ENCODE assay signal across 8 mouse cellular contexts in the genomic region with DNA sequence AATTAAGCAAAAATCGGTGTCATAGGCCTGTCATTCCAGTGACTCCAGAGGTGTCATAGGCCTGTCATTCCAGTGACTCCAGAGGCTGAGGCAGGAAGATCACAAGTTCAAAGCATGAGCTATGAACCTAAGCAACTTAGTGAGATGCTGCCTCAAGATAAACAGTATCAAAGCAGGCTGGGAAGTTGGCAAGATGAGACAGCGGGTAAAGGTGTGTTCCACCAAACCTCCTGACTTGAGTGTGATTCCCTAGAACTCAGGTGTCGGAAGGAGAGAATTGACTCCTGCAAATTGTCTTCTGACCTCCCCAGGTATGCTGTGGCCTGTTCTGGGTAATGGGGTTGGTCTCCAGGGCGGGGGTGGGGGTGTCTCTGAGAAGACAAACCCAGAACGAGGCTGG. TPM values are rescaled to one million over a fixed set of nuclear protein-coding genes. Genes with fewer than 3 reads are reported as not detected.
DNase-seq lines count a peak whose midpoint lies in the region; ATAC-seq and TF ChIP-seq lines count a peak whose summit lies in the region.

TSS of gene Psmd9 (plus strand) at position 130 of the 400 bp plus-strand sequence.

- H3K79me2 ChIP-seq in macrophage (ENCODE audit: inconsistent target) = no peaks in the 10 kb centered on the region

- no peak for ATAC-seq in hindbrain, postnatal 0 days

- no peak within 1 kb of the TSS for H3K27ac ChIP-seq in gastrocnemius, adult 2 months
- H3K27ac ChIP-seq in hindbrain, postnatal 0 days = no peak within 1 kb of the TSS
- no peak within 1 kb of the TSS for H3K27ac ChIP-seq in macrophage

- TF ChIP-seq CTCF in gastrocnemius, adult 2 months (IDR thresholded peaks at IDR 0.05) = no peak
- no peak for TF ChIP-seq CTCF in hindbrain, postnatal 0 days (IDR thresholded peaks at IDR 0.05; ENCODE audit: low read depth)

- no peaks in the 10 kb centered on the region for H3K4me1 ChIP-seq in hindbrain, postnatal 0 days (ENCODE audit: insufficient read depth, low read length)

- WGBS in hindbrain, postnatal 0 days = 78% methylated on average over 5 of the region's 5 CpGs
- 91% methylated on average over 5 of the region's 5 CpGs for WGBS in macrophage (ENCODE audit: missing documents)

- no peak for DNase-seq in heart, adult 18-20 months
- no peak for DNase-seq in heart, adult 9 months (ENCODE audit: low spot score in 2 of 2)
- no peak for DNase-seq in adrenal gland, adult 18-20 months (ENCODE audit: low spot score in 2 of 2)
- no peak for DNase-seq in gastrocnemius, adult 2 months
- DNase-seq in hindbrain, postnatal 0 days (ENCODE audit: low spot score) = no peak
- no peak for DNase-seq in cerebellum, adult 11-12 months
- no peak for DNase-seq in cerebellum, postnatal 4 days (ENCODE audit: low spot score in 2 of 2)

- H3K9ac ChIP-seq in hindbrain, postnatal 0 days (replicated peaks; ENCODE audit: low read length) = no peak within 1 kb of the TSS

- no peak within 1 kb of the TSS for H3K4me3 ChIP-seq in gastrocnemius, adult 2 months
- H3K4me3 ChIP-seq in hindbrain, postnatal 0 days (ENCODE audit: low read length) = no peak within 1 kb of the TSS
- no peak within 1 kb of the TSS for H3K4me3 ChIP-seq in macrophage (ENCODE audit: inconsistent target)

- peaks cover 18% of the 10 kb centered on the region for H3K36me3 ChIP-seq in hindbrain, postnatal 0 days (ENCODE audit: insufficient read depth, low read length)
- H3K36me3 ChIP-seq in macrophage (ENCODE audit: inconsistent target) = peaks cover 17% of the 10 kb centered on the region

- no peak within 1 kb of the TSS for H3K4me2 ChIP-seq in hindbrain, postnatal 0 days (ENCODE audit: low read depth, low read length)

- H3K9me3 ChIP-seq in hindbrain, postnatal 0 days (ENCODE audit: low read length) = no peaks in the 10 kb centered on the region

- intact Hi-C loops in gastrocnemius, adult 2 months (cut with DNase I) = no loop called here

- H3K27me3 ChIP-seq in hindbrain, postnatal 0 days (ENCODE audit: insufficient read depth, low read length) = no peaks in the 10 kb centered on the region

RNA-seq across cellular contexts. Expression of gene Psmd9, which starts in this region (rescaled TPM):
- total RNA-seq in heart, adult 18-20 months (2021) = 10 to 100 TPM; 12.9 to 17.0 TPM
- total RNA-seq in adrenal gland, adult 18-20 months (2021) = 10 to 100 TPM; 20.7 to 21.1 TPM
- 10 to 100 TPM; 13.3 to 16.9 TPM for total RNA-seq in gastrocnemius, adult 2 months (2021)
- 28.5 and 30.8 TPM in 2 replicates for total RNA-seq in hindbrain, postnatal 0 days (2014; rRNA removed)
- polyA plus RNA-seq in hindbrain, postnatal 0 days (2015; fragmentation: Nextera tagmentation; extraction: Ambion mirVana) = 86.1 and 87.2 TPM in 2 replicates
- total RNA-seq in macrophage (2018; cell fraction: chromatin; rRNA removed) = 10 to 100 TPM in 24 of 26 experiments, 1 to 10 TPM in 2; 8.0 to 43.2 (median 25.0) TPM
- total RNA-seq in macrophage (2018; cell fraction: cytosol; rRNA removed) = 10 to 100 TPM; 14.3 to 23.1 (median 18.2) TPM
- 10 to 100 TPM in 23 of 26 experiments, 1 to 10 TPM in 3; 7.1 to 33.1 (median 18.5) TPM for total RNA-seq in macrophage (2018; cell fraction: nucleus; rRNA removed)
- 13.6 to 18.6 TPM (median 16.4 TPM) in 3 replicates for polyA plus RNA-seq in macrophage (2018)
